Mouse (Mus musculus) G1E (cell line): ENCODE measurements around the gene Ncor2.

Experiments
- CTCF ChIP-seq: IDR thresholded peaks from 2 replicates; pipeline ENCODE4 v1.5.1; 2012; ENCODE audit warnings: low read depth, low read length, inconsistent platforms, mixed read lengths
- GATA2 ChIP-seq: IDR thresholded peaks from 2 replicates; pipeline ENCODE4 v1.6.1; 2012; ENCODE audit warnings: low read depth, low read length, inconsistent platforms, borderline replicate concordance
- POLR2AphosphoS5 ChIP-seq: IDR thresholded peaks from 2 replicates; pipeline ENCODE4 v1.6.1; 2012; ENCODE audit warnings: low read depth, low read length, inconsistent platforms; ENCODE audit not compliant: insufficient replicate concordance

- TF ChIP-seq CTCF (no peak), POLR2AphosphoS5 (no peak), GATA2 (no peak)
Observed at GRCm38 (mm10) chr5:125028371-125028770, 150.6 kb downstream of the Ncor2 start.
